Mouse (Mus musculus): ENCODE measurements at regions not wholly inside any gene's neighbourhood (a gene's known extent, or its start where the extent isn't known, plus 50 kb on each side); places are given as distances from the start of the nearest gene placed in this dataset.

DNA sequence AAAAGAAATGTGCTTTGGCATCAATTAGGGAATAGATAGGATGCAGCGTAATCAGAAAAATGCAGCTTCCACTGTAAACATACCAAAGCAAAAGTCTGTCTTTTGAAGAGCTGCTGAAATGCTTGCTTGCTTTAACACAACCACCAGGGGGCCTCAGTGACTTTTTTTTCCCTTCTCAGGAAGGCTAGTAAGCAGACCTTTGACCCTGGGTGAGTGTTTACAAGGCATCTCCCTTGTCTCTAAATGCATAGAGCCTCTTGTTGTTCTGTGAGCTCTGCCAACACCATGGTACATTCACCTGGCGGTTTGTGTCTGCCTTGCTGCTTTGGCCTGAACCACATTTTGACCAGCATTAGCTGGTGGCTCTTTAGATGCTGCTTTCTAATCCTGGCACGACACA lies 191.9 kb upstream of the C9orf72 start:
- no peak overlapping the region for H3K4me3 ChIP-seq (replicated peaks; ENCODE audit: control insufficient read depth, low read depth, low read length)
- TF ChIP-seq CTCF (IDR thresholded peaks at IDR 0.05; ENCODE audit: control insufficient read depth, insufficient read depth, low read length) (no peak), POLR2A (IDR thresholded peaks at IDR 0.05; ENCODE audit: borderline replicate concordance, control insufficient read depth, low read depth, low read length) (no peak)
- no peaks in the 10 kb centered on the region for H3K4me1 ChIP-seq (ENCODE audit: control insufficient read depth, insufficient read depth, low read length)
- H3K27ac ChIP-seq (ENCODE audit: control insufficient read depth, insufficient read depth, low read depth, low read length, poor library complexity): no peak overlapping the region
- 64% methylated on average over 3 of the region's 3 CpGs for WGBS

DNA sequence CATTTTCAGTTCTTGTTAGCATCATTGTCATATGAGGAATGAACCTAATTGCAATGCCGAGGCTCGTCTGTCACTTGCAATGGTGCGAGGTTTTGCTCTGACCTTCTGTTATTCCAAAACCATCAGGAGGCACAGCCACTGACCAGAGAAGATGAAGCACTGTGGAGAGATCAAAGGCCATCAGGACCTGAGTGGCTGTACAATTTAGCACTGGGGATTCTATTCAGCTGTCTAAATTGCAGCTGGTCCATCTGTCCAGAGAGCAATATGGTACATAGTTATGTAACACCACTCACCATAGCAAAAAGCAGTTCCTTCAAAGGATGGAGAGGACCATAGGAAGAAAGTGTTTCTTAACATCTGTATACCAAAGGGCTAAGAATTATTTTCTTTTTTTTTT lies 187.5 kb upstream of the C9orf72 start:
- no peaks in the 10 kb centered on the region for H3K4me1 ChIP-seq (ENCODE audit: control insufficient read depth, insufficient read depth, low read length)
- H3K4me3 ChIP-seq (replicated peaks; ENCODE audit: control insufficient read depth, low read depth, low read length): no peak overlapping the region
- 87% methylated on average over 3 of the region's 3 CpGs for WGBS
- TF ChIP-seq POLR2A (IDR thresholded peaks at IDR 0.05; ENCODE audit: borderline replicate concordance, control insufficient read depth, low read depth, low read length) (no peak), CTCF (IDR thresholded peaks at IDR 0.05; ENCODE audit: control insufficient read depth, insufficient read depth, low read length) (no peak)
- no peak overlapping the region for H3K27ac ChIP-seq (ENCODE audit: control insufficient read depth, insufficient read depth, low read depth, low read length, poor library complexity)

DNA sequence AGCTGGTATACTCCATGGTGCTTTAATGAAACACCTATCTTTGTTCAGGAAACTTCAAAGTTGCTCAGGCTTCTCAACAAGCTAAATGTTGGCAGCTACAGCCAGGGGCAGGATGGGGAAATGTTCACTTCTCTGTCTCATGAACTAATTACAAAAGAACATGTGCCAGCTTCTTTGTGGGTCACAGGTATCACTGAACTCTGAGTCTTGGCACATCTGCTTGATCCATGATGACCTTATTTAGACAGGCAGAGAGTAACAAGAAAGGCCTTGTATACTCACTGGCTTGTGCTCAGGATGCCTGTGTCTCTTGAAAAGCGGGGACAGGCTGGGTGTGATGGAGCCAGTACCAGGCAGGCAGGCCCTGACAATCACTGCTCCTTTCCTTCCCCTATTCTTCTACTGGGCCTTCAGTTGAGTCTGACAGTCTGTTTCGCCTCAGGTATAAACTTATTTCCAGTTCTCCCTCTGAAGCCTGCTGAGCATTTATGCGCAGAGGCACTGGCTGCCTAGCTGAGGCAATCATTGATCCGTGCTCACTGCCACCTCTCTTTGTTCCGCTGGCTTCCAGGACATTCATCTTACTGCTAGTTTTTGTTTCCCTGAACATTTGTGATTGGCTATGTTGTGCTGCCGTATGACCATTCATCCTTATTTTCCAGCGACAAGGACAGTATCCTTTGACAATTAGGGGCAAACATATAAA lies 179.5 kb upstream of the C9orf72 start:
- Histone ChIP-seq H3K4me1 (ENCODE audit: control insufficient read depth, insufficient read depth, low read length) (no peaks in the 10 kb centered on the region), H3K27ac (ENCODE audit: control insufficient read depth, insufficient read depth, low read depth, low read length, poor library complexity) (no peak overlapping the region), H3K4me3 (replicated peaks; ENCODE audit: control insufficient read depth, low read depth, low read length) (no peak overlapping the region)
- 81% methylated on average over 7 of the region's 7 CpGs for WGBS
- no peak for TF ChIP-seq CTCF (IDR thresholded peaks at IDR 0.05; ENCODE audit: control insufficient read depth, insufficient read depth, low read length)
- no peak for TF ChIP-seq POLR2A (IDR thresholded peaks at IDR 0.05; ENCODE audit: borderline replicate concordance, control insufficient read depth, low read depth, low read length)

DNA sequence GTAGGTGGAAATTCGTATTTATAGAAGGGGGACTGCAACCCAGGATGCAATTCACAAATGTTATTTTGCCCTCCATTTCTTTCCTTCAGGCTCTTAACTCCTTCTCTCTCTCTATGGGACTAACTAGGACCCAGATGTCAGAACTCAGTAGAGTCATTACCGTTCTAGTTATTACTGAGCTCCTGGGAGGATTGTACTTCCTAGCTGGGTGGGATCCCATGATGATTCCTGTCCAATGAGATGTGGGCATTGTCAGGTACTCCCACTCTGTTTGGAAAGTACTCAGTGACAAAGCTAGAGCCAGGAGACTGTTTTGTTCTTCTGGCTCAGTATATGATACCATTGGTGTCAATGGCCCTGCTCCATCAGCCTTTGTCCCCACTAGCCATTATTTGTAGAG lies 178.1 kb upstream of the C9orf72 start:
- TF ChIP-seq CTCF (IDR thresholded peaks at IDR 0.05; ENCODE audit: control insufficient read depth, insufficient read depth, low read length) (no peak), POLR2A (IDR thresholded peaks at IDR 0.05; ENCODE audit: borderline replicate concordance, control insufficient read depth, low read depth, low read length) (no peak)
- Histone ChIP-seq H3K4me3 (replicated peaks; ENCODE audit: control insufficient read depth, low read depth, low read length) (no peak overlapping the region), H3K4me1 (ENCODE audit: control insufficient read depth, insufficient read depth, low read length) (no peaks in the 10 kb centered on the region), H3K27ac (ENCODE audit: control insufficient read depth, insufficient read depth, low read depth, low read length, poor library complexity) (no peak overlapping the region)
- 73% methylated on average over 2 of the region's 2 CpGs for WGBS

DNA sequence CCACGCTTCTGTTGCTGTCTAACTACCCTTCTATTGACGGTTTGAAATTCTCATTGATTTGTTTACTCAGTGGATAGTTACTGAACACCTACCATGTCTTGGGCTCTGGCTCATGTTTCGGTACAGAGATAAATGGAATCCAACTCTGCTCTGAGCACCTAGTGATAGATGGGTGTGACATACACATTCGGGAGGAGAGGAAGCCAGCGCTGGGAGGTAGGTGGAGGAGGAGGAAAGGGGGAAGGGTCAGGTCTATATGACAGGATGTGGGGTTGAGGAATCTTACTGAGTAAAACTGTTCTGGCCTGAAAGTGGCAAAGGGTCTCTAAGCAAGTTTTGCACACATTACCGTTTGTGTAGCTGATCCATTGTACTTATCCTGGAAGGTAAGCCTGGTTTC lies 177.6 kb upstream of the C9orf72 start:
- 72% methylated on average over 6 of the region's 6 CpGs for WGBS
- H3K4me1 ChIP-seq (ENCODE audit: control insufficient read depth, insufficient read depth, low read length): no peaks in the 10 kb centered on the region
- H3K4me3 ChIP-seq (replicated peaks; ENCODE audit: control insufficient read depth, low read depth, low read length): no peak overlapping the region
- TF ChIP-seq POLR2A (IDR thresholded peaks at IDR 0.05; ENCODE audit: borderline replicate concordance, control insufficient read depth, low read depth, low read length) (no peak), CTCF (IDR thresholded peaks at IDR 0.05; ENCODE audit: control insufficient read depth, insufficient read depth, low read length) (no peak)
- H3K27ac ChIP-seq (ENCODE audit: control insufficient read depth, insufficient read depth, low read depth, low read length, poor library complexity): no peak overlapping the region

DNA sequence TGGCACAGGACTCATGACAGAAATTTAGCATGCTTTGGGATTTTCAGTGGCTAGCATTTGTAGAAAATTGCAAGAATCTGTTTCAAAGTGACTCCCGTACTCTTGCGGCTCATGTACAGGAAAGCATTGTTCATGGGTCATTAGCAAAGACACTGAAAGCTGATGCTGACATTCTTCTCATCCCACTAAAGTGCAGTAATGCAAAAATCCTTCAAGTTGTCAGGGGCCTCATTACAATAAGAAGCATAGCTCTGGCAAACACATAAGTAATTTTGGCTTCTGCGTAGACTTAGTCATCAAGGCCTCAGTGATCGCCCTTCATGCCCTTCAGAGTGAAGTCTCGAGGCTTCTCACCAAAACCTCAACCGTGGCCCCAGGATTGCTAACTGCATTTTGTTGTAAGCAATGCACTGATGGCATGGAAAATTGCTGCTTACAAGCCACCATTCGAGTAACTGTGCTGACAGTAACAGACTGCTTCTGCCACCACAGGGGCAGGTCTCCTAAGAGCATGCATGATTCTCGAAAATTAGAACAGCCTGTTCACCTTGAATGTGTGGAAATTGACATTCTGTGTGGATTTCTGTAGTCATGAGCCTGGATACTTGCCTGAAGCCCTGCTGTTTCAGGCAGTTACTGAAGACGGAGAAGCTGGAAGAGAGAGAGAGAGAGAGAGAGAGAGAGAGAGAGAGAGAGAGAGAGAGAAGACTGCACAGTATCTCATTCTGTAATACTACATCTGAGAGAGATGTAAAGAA lies 176.6 kb upstream of the C9orf72 start:
- 75% methylated on average over 9 of the region's 9 CpGs for WGBS
- no peak overlapping the region for H3K4me3 ChIP-seq (replicated peaks; ENCODE audit: control insufficient read depth, low read depth, low read length)
- TF ChIP-seq CTCF (IDR thresholded peaks at IDR 0.05; ENCODE audit: control insufficient read depth, insufficient read depth, low read length): no peak
- TF ChIP-seq POLR2A (IDR thresholded peaks at IDR 0.05; ENCODE audit: borderline replicate concordance, control insufficient read depth, low read depth, low read length): no peak

DNA sequence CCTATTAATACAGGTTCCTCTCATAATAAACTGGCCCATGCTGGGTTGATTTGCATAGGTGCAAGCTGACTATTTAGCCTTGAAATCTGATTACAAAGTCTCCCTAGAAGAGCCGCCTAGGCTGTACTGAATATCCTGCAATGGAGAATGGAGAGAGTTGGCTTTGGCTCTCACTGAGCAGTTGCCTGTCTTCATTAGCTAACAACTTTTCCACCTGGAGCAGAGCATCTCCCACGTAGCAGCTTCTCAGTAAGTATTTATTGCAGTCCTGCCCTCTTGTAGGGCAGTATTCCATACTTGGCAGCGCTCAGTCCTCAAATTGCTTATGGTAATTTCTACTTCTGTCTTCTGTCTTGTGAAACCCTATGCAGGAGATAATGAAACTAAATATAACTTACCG lies 175.8 kb upstream of the C9orf72 start:
- TF ChIP-seq POLR2A (IDR thresholded peaks at IDR 0.05; ENCODE audit: borderline replicate concordance, control insufficient read depth, low read depth, low read length) (no peak), CTCF (IDR thresholded peaks at IDR 0.05; ENCODE audit: control insufficient read depth, insufficient read depth, low read length) (no peak)
- 72% methylated on average over 4 of the region's 4 CpGs for WGBS
- H3K4me3 ChIP-seq (replicated peaks; ENCODE audit: control insufficient read depth, low read depth, low read length): no peak overlapping the region
- H3K4me1 ChIP-seq (ENCODE audit: control insufficient read depth, insufficient read depth, low read length): no peaks in the 10 kb centered on the region
- no peak overlapping the region for H3K27ac ChIP-seq (ENCODE audit: control insufficient read depth, insufficient read depth, low read depth, low read length, poor library complexity)

More for the DNA sequence above, 176.6 kb upstream of the C9orf72 start:
- Histone ChIP-seq H3K27ac (ENCODE audit: control insufficient read depth, insufficient read depth, low read depth, low read length, poor library complexity) (no peak overlapping the region), H3K4me1 (ENCODE audit: control insufficient read depth, insufficient read depth, low read length) (no peaks in the 10 kb centered on the region)

DNA sequence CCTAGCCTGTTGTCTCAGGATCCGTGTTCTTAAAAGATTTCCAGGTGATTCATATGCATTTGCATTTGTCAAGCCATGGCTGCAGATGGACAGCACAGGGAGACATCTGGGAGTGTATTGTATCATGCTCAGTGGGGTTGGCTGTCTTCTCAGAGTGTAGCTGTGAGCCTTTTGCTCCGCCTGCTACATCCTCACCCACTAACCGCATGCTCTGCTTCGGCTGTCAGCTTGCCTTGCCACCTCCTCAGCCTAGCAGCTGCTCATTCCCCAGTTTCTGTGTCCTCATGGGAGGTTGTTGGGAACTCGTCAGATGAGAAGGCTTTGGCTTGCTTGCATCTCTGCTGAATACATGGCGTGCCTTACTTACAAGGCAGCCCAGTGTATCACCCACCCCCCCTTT lies 174.5 kb upstream of the C9orf72 start:
- Histone ChIP-seq H3K4me1 (ENCODE audit: control insufficient read depth, insufficient read depth, low read length) (no peaks in the 10 kb centered on the region), H3K4me3 (replicated peaks; ENCODE audit: control insufficient read depth, low read depth, low read length) (no peak overlapping the region), H3K27ac (ENCODE audit: control insufficient read depth, insufficient read depth, low read depth, low read length, poor library complexity) (no peak overlapping the region)
- 84% methylated on average over 6 of the region's 6 CpGs for WGBS
- TF ChIP-seq CTCF (IDR thresholded peaks at IDR 0.05; ENCODE audit: control insufficient read depth, insufficient read depth, low read length) (no peak), POLR2A (IDR thresholded peaks at IDR 0.05; ENCODE audit: borderline replicate concordance, control insufficient read depth, low read depth, low read length) (no peak)
